Mouse (Mus musculus): Measurements from ENCODE around the gene Larp1. TPM values are rescaled to one million over a fixed set of nuclear protein-coding genes. Genes with fewer than 3 reads are reported as not detected.

Larp1 gene
- total RNA-seq (2014; rRNA removed) (41.0 and 42.9 TPM in 2 replicates), polyA plus RNA-seq (2015; fragmentation: Nextera tagmentation; extraction: Ambion mirVana) (14.9 and 15.0 TPM in 2 replicates)

GRCm38 (mm10) chr11:58009051-58009515 lies at the start of gene Larp1:
Gene Larp1, plus strand, starts transcription at chr11:58009064.
- Histone ChIP-seq H3K9ac (replicated peaks; ENCODE audit: low read length) (peak within 1 kb of the TSS; percentile 94), H3K36me3 (ENCODE audit: insufficient read depth, low read length) (no peaks in the 10 kb centered on the region), H3K27me3 (ENCODE audit: insufficient read depth, low read length) (no peaks in the 10 kb centered on the region), H3K27ac (peak within 1 kb of the TSS; percentile 94), H3K9me3 (ENCODE audit: low read length) (no peaks in the 10 kb centered on the region), H3K4me3 (ENCODE audit: low read length) (peak within 1 kb of the TSS; percentile 94), H3K4me1 (ENCODE audit: insufficient read depth, low read length) (peaks cover 10% of the 10 kb centered on the region), H3K4me2 (ENCODE audit: low read depth, low read length) (peak within 1 kb of the TSS; percentile 94)
- 2% methylated on average over 61 of the region's 84 CpGs for WGBS
- DNase-seq (ENCODE audit: low spot score) (no peak), ATAC-seq (no peak; the same call in 1 of the 2 replicates)
- TF ChIP-seq CTCF (IDR thresholded peaks at IDR 0.05; ENCODE audit: low read depth), result no peak

- H3K27ac ChIP-seq, result no peak overlapping the region
- 0 out of 2 replicates have a peak, but pooled peaks cover 7% of the 10 kb centered on the region for H3K4me1 ChIP-seq (ENCODE audit: insufficient read depth, low read length)
- no peaks in the 10 kb centered on the region for H3K27me3 ChIP-seq (ENCODE audit: insufficient read depth, low read length)
- no peak for DNase-seq (ENCODE audit: low spot score)
- H3K4me2 ChIP-seq (ENCODE audit: low read depth, low read length), result no peak overlapping the region
- no peak overlapping the region for H3K9ac ChIP-seq (replicated peaks; ENCODE audit: low read length)
- ATAC-seq, result no peak
- no peaks in the 10 kb centered on the region for H3K36me3 ChIP-seq (ENCODE audit: insufficient read depth, low read length)
- WGBS, result 85% methylated on average over 2 of the region's 2 CpGs
- no peak for TF ChIP-seq CTCF (IDR thresholded peaks at IDR 0.05; ENCODE audit: low read depth)
- H3K9me3 ChIP-seq (ENCODE audit: low read length), result no peaks in the 10 kb centered on the region
- no peak overlapping the region for H3K4me3 ChIP-seq (ENCODE audit: low read length)
Measured at GRCm38 (mm10) chr11:57959924-57960323, 48.9 kb upstream of the Larp1 start.

- no peaks in the 10 kb centered on the region for H3K27me3 ChIP-seq (ENCODE audit: insufficient read depth, low read length)
- no peaks in the 10 kb centered on the region for H3K36me3 ChIP-seq (ENCODE audit: insufficient read depth, low read length)
- H3K4me1 ChIP-seq (ENCODE audit: insufficient read depth, low read length), result 0 out of 2 replicates have a peak, but pooled peaks cover 7% of the 10 kb centered on the region
- ATAC-seq (peak; percentile 96), DNase-seq (ENCODE audit: low spot score) (peak; percentile 89)
- under 1% methylated on average over 40 of the region's 40 CpGs for WGBS
- peak; percentile 20; the same call in 1 of the 2 replicates for TF ChIP-seq CTCF (IDR thresholded peaks at IDR 0.05; ENCODE audit: low read depth)
- H3K27ac ChIP-seq, result peak overlapping the region; percentile 83
- H3K4me2 ChIP-seq (ENCODE audit: low read depth, low read length), result peak overlapping the region; percentile 68
- no peaks in the 10 kb centered on the region for H3K9me3 ChIP-seq (ENCODE audit: low read length)
- H3K4me3 ChIP-seq (ENCODE audit: low read length), result peak overlapping the region; percentile 48
- peak overlapping the region; percentile 62 for H3K9ac ChIP-seq (replicated peaks; ENCODE audit: low read length)
Measured at GRCm38 (mm10) chr11:57962382-57963285, 46.2 kb upstream of the Larp1 start.

GRCm38 (mm10) chr11:57963291-57963870 lies 45.5 kb upstream of the Larp1 start:
- DNase-seq (ENCODE audit: low spot score) (no peak), ATAC-seq (no peak; the same call in 1 of the 2 replicates)
- peak overlapping the region; percentile 62; the same call in 1 of the 2 replicates for H3K9ac ChIP-seq (replicated peaks; ENCODE audit: low read length)
- H3K9me3 ChIP-seq (ENCODE audit: low read length), result no peaks in the 10 kb centered on the region
- no peaks in the 10 kb centered on the region for H3K27me3 ChIP-seq (ENCODE audit: insufficient read depth, low read length)
- TF ChIP-seq CTCF (IDR thresholded peaks at IDR 0.05; ENCODE audit: low read depth), result no peak
- peak overlapping the region; percentile 48 for H3K4me3 ChIP-seq (ENCODE audit: low read length)
- WGBS, result 32% methylated on average over 9 of the region's 9 CpGs
- peak overlapping the region; percentile 68 for H3K4me2 ChIP-seq (ENCODE audit: low read depth, low read length)
- no peaks in the 10 kb centered on the region for H3K36me3 ChIP-seq (ENCODE audit: insufficient read depth, low read length)
- peak overlapping the region; percentile 83; the same call in 1 of the 2 replicates for H3K27ac ChIP-seq
- H3K4me1 ChIP-seq (ENCODE audit: insufficient read depth, low read length), result 0 out of 2 replicates have a peak, but pooled peaks cover 7% of the 10 kb centered on the region

- no peak for TF ChIP-seq CTCF (IDR thresholded peaks at IDR 0.05; ENCODE audit: low read depth)
- no peaks in the 10 kb centered on the region for H3K36me3 ChIP-seq (ENCODE audit: insufficient read depth, low read length)
- no peak overlapping the region for H3K27ac ChIP-seq
- H3K4me2 ChIP-seq (ENCODE audit: low read depth, low read length), result no peak overlapping the region
- ATAC-seq (no peak), DNase-seq (ENCODE audit: low spot score) (no peak)
- 65% methylated on average over 7 of the region's 7 CpGs for WGBS
- H3K9ac ChIP-seq (replicated peaks; ENCODE audit: low read length), result no peak overlapping the region
- H3K9me3 ChIP-seq (ENCODE audit: low read length), result no peaks in the 10 kb centered on the region
- 0 out of 2 replicates have a peak, but pooled peaks cover 7% of the 10 kb centered on the region for H3K4me1 ChIP-seq (ENCODE audit: insufficient read depth, low read length)
- no peaks in the 10 kb centered on the region for H3K27me3 ChIP-seq (ENCODE audit: insufficient read depth, low read length)
- H3K4me3 ChIP-seq (ENCODE audit: low read length), result no peak overlapping the region
Measured at GRCm38 (mm10) chr11:57966630-57967029, 42.2 kb upstream of the Larp1 start.

- Histone ChIP-seq H3K27ac (no peak overlapping the region), H3K9ac (replicated peaks; ENCODE audit: low read length) (no peak overlapping the region), H3K36me3 (ENCODE audit: insufficient read depth, low read length) (no peaks in the 10 kb centered on the region), H3K4me3 (ENCODE audit: low read length) (no peak overlapping the region), H3K27me3 (ENCODE audit: insufficient read depth, low read length) (no peaks in the 10 kb centered on the region), H3K4me1 (ENCODE audit: insufficient read depth, low read length) (0 out of 2 replicates have a peak, but pooled peaks cover 3% of the 10 kb centered on the region), H3K9me3 (ENCODE audit: low read length) (no peaks in the 10 kb centered on the region), H3K4me2 (ENCODE audit: low read depth, low read length) (no peak overlapping the region)
- TF ChIP-seq CTCF (IDR thresholded peaks at IDR 0.05; ENCODE audit: low read depth), result no peak
- DNase-seq (ENCODE audit: low spot score) (no peak), ATAC-seq (no peak)
- WGBS, result 65% methylated on average over 5 of the region's 5 CpGs
Measured at GRCm38 (mm10) chr11:57968301-57968700, 40.6 kb upstream of the Larp1 start.
